Mouse (Mus musculus): ENCODE measurements around the gene Zyg11a. TPM values are rescaled to one million over a fixed set of nuclear protein-coding genes. Genes with fewer than 3 reads are reported as not detected.

Gene Zyg11a
- polyA plus RNA-seq (2014; fragmentation: Nextera tagmentation; extraction: Ambion mirVana), result not detected in 2 replicates

- ATAC-seq (ENCODE audit: low FRiP score) (no peak), DNase-seq (ENCODE audit: low spot score) (no peak)
- H3K4me2 ChIP-seq (replicated peaks), result peak within 1 kb of the TSS; percentile 50
- H3K9me3 ChIP-seq (ENCODE audit: control insufficient read depth, low read length), result no peaks in the 10 kb centered on the region
- 1% methylated on average over 81 of the region's 107 CpGs for WGBS
- H3K36me3 ChIP-seq (replicated peaks; ENCODE audit: control insufficient read depth, insufficient read depth), result no peaks in the 10 kb centered on the region
- no peak within 1 kb of the TSS for H3K27ac ChIP-seq
- H3K9ac ChIP-seq, result no peak within 1 kb of the TSS
- peaks cover 5% of the 10 kb centered on the region; the same call in 1 of the 2 replicates for H3K4me1 ChIP-seq (replicated peaks; ENCODE audit: control insufficient read depth, insufficient read depth, low read length)
- H3K27me3 ChIP-seq (ENCODE audit: control insufficient read depth, insufficient read depth, low read length), result peaks cover 51% of the 10 kb centered on the region
- H3K4me3 ChIP-seq (replicated peaks; ENCODE audit: low read length), result peak within 1 kb of the TSS; percentile 37
Measured at GRCm38 (mm10) chr4:108217332-108218179, at the start of gene Zyg11a. Gene Zyg11a (minus strand): TSS chr4:108218048.

GRCm38 (mm10) chr4:108265774-108266173, 47.9 kb upstream of the Zyg11a start:
- Histone ChIP-seq H3K9me3 (ENCODE audit: control insufficient read depth, low read length) (no peaks in the 10 kb centered on the region), H3K4me3 (replicated peaks; ENCODE audit: low read length) (no peak overlapping the region), H3K4me1 (replicated peaks; ENCODE audit: control insufficient read depth, insufficient read depth, low read length) (no peaks in the 10 kb centered on the region), H3K27ac (no peak overlapping the region), H3K27me3 (ENCODE audit: control insufficient read depth, insufficient read depth, low read length) (no peaks in the 10 kb centered on the region), H3K4me2 (replicated peaks) (no peak overlapping the region), H3K36me3 (replicated peaks; ENCODE audit: control insufficient read depth, insufficient read depth) (peaks cover 71% of the 10 kb centered on the region), H3K9ac (no peak overlapping the region)
- ATAC-seq (ENCODE audit: low FRiP score) (no peak), DNase-seq (ENCODE audit: low spot score) (no peak)
- WGBS, result 95% methylated on average over 7 of the region's 7 CpGs

- H3K9me3 ChIP-seq (ENCODE audit: control insufficient read depth, low read length), result no peaks in the 10 kb centered on the region
- H3K27me3 ChIP-seq (ENCODE audit: control insufficient read depth, insufficient read depth, low read length), result no peaks in the 10 kb centered on the region
- no peak overlapping the region for H3K9ac ChIP-seq
- H3K4me1 ChIP-seq (replicated peaks; ENCODE audit: control insufficient read depth, insufficient read depth, low read length), result no peaks in the 10 kb centered on the region
- ATAC-seq (ENCODE audit: low FRiP score), result no peak
- H3K4me3 ChIP-seq (replicated peaks; ENCODE audit: low read length), result no peak overlapping the region
- H3K27ac ChIP-seq, result no peak overlapping the region
- 95% methylated on average over 6 of the region's 6 CpGs for WGBS
- H3K4me2 ChIP-seq (replicated peaks), result no peak overlapping the region
- DNase-seq (ENCODE audit: low spot score), result no peak
- peaks cover 95% of the 10 kb centered on the region for H3K36me3 ChIP-seq (replicated peaks; ENCODE audit: control insufficient read depth, insufficient read depth)
Measured at GRCm38 (mm10) chr4:108253317-108253716, 35.5 kb upstream of the Zyg11a start.

- Histone ChIP-seq H3K9ac (no peak overlapping the region), H3K4me2 (replicated peaks) (no peak overlapping the region), H3K27ac (no peak overlapping the region), H3K36me3 (replicated peaks; ENCODE audit: control insufficient read depth, insufficient read depth) (peaks cover 77% of the 10 kb centered on the region), H3K4me1 (replicated peaks; ENCODE audit: control insufficient read depth, insufficient read depth, low read length) (no peaks in the 10 kb centered on the region), H3K27me3 (ENCODE audit: control insufficient read depth, insufficient read depth, low read length) (no peaks in the 10 kb centered on the region), H3K4me3 (replicated peaks; ENCODE audit: low read length) (no peak overlapping the region), H3K9me3 (ENCODE audit: control insufficient read depth, low read length) (no peaks in the 10 kb centered on the region)
- WGBS, result 98% methylated on average over 9 of the region's 9 CpGs
- DNase-seq (ENCODE audit: low spot score), result no peak
- ATAC-seq (ENCODE audit: low FRiP score), result no peak
Measured at GRCm38 (mm10) chr4:108250501-108250900, 32.7 kb upstream of the Zyg11a start.

GRCm38 (mm10) chr4:108249314-108249713, 31.5 kb upstream of the Zyg11a start:
- H3K9ac ChIP-seq, result no peak overlapping the region
- DNase-seq (ENCODE audit: low spot score), result no peak
- no peak overlapping the region for H3K4me3 ChIP-seq (replicated peaks; ENCODE audit: low read length)
- H3K9me3 ChIP-seq (ENCODE audit: control insufficient read depth, low read length), result no peaks in the 10 kb centered on the region
- H3K36me3 ChIP-seq (replicated peaks; ENCODE audit: control insufficient read depth, insufficient read depth), result peaks cover 77% of the 10 kb centered on the region
- H3K27me3 ChIP-seq (ENCODE audit: control insufficient read depth, insufficient read depth, low read length), result no peaks in the 10 kb centered on the region
- WGBS, result 95% methylated on average over 3 of the region's 3 CpGs
- no peaks in the 10 kb centered on the region for H3K4me1 ChIP-seq (replicated peaks; ENCODE audit: control insufficient read depth, insufficient read depth, low read length)
- ATAC-seq (ENCODE audit: low FRiP score), result no peak
- no peak overlapping the region for H3K27ac ChIP-seq
- H3K4me2 ChIP-seq (replicated peaks), result no peak overlapping the region

- peaks cover 85% of the 10 kb centered on the region for H3K36me3 ChIP-seq (replicated peaks; ENCODE audit: control insufficient read depth, insufficient read depth)
- H3K4me2 ChIP-seq (replicated peaks), result no peak overlapping the region
- ATAC-seq (ENCODE audit: low FRiP score), result no peak
- H3K9ac ChIP-seq, result no peak overlapping the region
- H3K4me1 ChIP-seq (replicated peaks; ENCODE audit: control insufficient read depth, insufficient read depth, low read length), result no peaks in the 10 kb centered on the region
- WGBS, result 89% methylated on average over 3 of the region's 3 CpGs
- no peak overlapping the region for H3K27ac ChIP-seq
- no peak overlapping the region for H3K4me3 ChIP-seq (replicated peaks; ENCODE audit: low read length)
- no peak for DNase-seq (ENCODE audit: low spot score)
- no peaks in the 10 kb centered on the region for H3K9me3 ChIP-seq (ENCODE audit: control insufficient read depth, low read length)
- H3K27me3 ChIP-seq (ENCODE audit: control insufficient read depth, insufficient read depth, low read length), result no peaks in the 10 kb centered on the region
Measured at GRCm38 (mm10) chr4:108233654-108234053, 15.8 kb upstream of the Zyg11a start.

- Histone ChIP-seq H3K27ac (no peak overlapping the region), H3K9me3 (ENCODE audit: control insufficient read depth, low read length) (no peaks in the 10 kb centered on the region), H3K9ac (no peak overlapping the region), H3K4me3 (replicated peaks; ENCODE audit: low read length) (no peak overlapping the region), H3K27me3 (ENCODE audit: control insufficient read depth, insufficient read depth, low read length) (peaks cover 6% of the 10 kb centered on the region; the same call in 1 of the 2 replicates), H3K4me2 (replicated peaks) (no peak overlapping the region), H3K4me1 (replicated peaks; ENCODE audit: control insufficient read depth, insufficient read depth, low read length) (no peaks in the 10 kb centered on the region), H3K36me3 (replicated peaks; ENCODE audit: control insufficient read depth, insufficient read depth) (peaks cover 10% of the 10 kb centered on the region; the same call in 1 of the 2 replicates)
- ATAC-seq (ENCODE audit: low FRiP score) (no peak), DNase-seq (ENCODE audit: low spot score) (no peak)
- 34% methylated on average over 3 of the region's 3 CpGs for WGBS
Measured at GRCm38 (mm10) chr4:108225341-108225872, 7.6 kb upstream of the Zyg11a start.

GRCm38 (mm10) chr4:108222507-108222906, 4.7 kb upstream of the Zyg11a start:
- Histone ChIP-seq H3K4me3 (replicated peaks; ENCODE audit: low read length) (no peak overlapping the region), H3K27me3 (ENCODE audit: control insufficient read depth, insufficient read depth, low read length) (peaks cover 32% of the 10 kb centered on the region), H3K36me3 (replicated peaks; ENCODE audit: control insufficient read depth, insufficient read depth) (peaks cover 3% of the 10 kb centered on the region; the same call in 1 of the 2 replicates), H3K27ac (no peak overlapping the region), H3K4me1 (replicated peaks; ENCODE audit: control insufficient read depth, insufficient read depth, low read length) (peaks cover 3% of the 10 kb centered on the region; the same call in 1 of the 2 replicates), H3K9me3 (ENCODE audit: control insufficient read depth, low read length) (no peaks in the 10 kb centered on the region), H3K4me2 (replicated peaks) (no peak overlapping the region), H3K9ac (no peak overlapping the region)
- 77% methylated on average over 5 of the region's 5 CpGs for WGBS
- no peak for ATAC-seq (ENCODE audit: low FRiP score)
- no peak for DNase-seq (ENCODE audit: low spot score)

- Histone ChIP-seq H3K9me3 (ENCODE audit: control insufficient read depth, low read length) (no peaks in the 10 kb centered on the region), H3K27me3 (ENCODE audit: control insufficient read depth, insufficient read depth, low read length) (peaks cover 51% of the 10 kb centered on the region), H3K36me3 (replicated peaks; ENCODE audit: control insufficient read depth, insufficient read depth) (no peaks in the 10 kb centered on the region), H3K4me2 (replicated peaks) (no peak overlapping the region), H3K27ac (no peak overlapping the region), H3K4me1 (replicated peaks; ENCODE audit: control insufficient read depth, insufficient read depth, low read length) (peaks cover 5% of the 10 kb centered on the region; the same call in 1 of the 2 replicates), H3K9ac (no peak overlapping the region), H3K4me3 (replicated peaks; ENCODE audit: low read length) (no peak overlapping the region)
- DNase-seq (ENCODE audit: low spot score) (no peak), ATAC-seq (ENCODE audit: low FRiP score) (no peak)
- WGBS, result 6% methylated on average over 9 of the region's 9 CpGs
Measured at GRCm38 (mm10) chr4:108219019-108219418, 1.2 kb upstream of the Zyg11a start.

Data from hindbrain, embryonic 14.5 days (tissue).